Mouse (Mus musculus): ENCODE results near the gene Zfp771. TPM values are rescaled to one million over a fixed set of nuclear protein-coding genes. Genes with fewer than 3 reads are reported as not detected.

Gene Zfp771
- polyA plus RNA-seq, 1 experiment from 2014 or later, result 39.6 TPM

DNA sequence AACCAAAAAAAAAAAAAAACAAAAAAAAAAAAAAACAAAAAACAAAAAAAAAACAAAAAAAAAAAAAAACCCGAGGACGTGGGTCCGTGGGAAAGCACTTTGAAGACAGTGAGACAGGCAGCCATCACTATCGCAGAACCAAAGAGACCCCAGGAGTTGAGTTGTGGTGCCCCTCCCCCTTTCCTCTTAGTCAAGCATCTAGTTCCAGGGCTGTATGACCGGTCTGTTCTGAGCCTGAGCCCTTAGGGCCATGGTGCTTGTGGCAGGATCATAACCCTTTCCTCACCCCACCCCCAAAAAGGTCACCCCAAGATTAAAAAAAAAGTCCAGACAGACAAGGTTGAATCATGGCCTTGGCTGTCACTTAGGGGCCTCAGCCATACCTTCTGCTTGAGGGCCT is 27.8 kb upstream of the Zfp771 start:
- no peak overlapping the region for H3K27ac ChIP-seq (ENCODE audit: low read length)

DNA sequence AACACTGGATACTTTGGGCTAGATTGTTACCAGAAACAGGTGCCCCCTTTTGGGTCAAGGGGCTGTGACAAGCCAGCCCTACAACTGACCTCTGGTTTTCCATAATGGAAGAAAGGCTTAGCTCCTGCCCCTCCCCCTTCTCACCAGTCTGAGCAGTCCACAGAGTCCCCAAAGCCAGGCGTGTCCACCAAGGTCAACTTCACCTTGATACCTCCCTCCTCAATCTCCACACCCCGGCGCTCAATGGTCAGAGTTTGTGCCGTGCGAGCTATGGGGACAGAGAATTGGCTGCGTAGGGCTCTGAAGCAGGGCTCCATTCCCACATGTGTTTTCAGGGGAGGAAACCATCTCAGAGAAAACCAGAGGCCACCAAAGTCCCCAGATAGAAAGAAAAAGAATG is 26.6 kb upstream of the Zfp771 start:
- Histone ChIP-seq H3K9ac (ENCODE audit: low read length) (peak overlapping the region; percentile 64), H3K4me2 (ENCODE audit: low read depth, low read length) (peak overlapping the region; percentile 51), H3K9me3 (replicated peaks; ENCODE audit: control insufficient read depth, low read length) (no peaks in the 10 kb centered on the region), H3K4me1 (ENCODE audit: control insufficient read depth, insufficient read depth, low read length) (peaks cover 29% of the 10 kb centered on the region), H3K27me3 (ENCODE audit: control insufficient read depth, insufficient read depth, low read length) (no peaks in the 10 kb centered on the region), H3K27ac (ENCODE audit: low read length) (peak overlapping the region; percentile 79), H3K4me3 (ENCODE audit: low read length) (peak overlapping the region; percentile 33), H3K36me3 (ENCODE audit: control insufficient read depth, insufficient read depth) (no peaks in the 10 kb centered on the region)
- WGBS, result 47% methylated on average over 6 of the region's 6 CpGs
- no peak for ATAC-seq (replicated peaks; ENCODE audit: extremely low read depth, insufficient read depth, low FRiP score)

More for the DNA sequence above, 27.8 kb upstream of the Zfp771 start:
- no peak overlapping the region for H3K4me3 ChIP-seq (ENCODE audit: low read length)
- H3K4me1 ChIP-seq (ENCODE audit: control insufficient read depth, insufficient read depth, low read length), result peaks cover 29% of the 10 kb centered on the region
- H3K4me2 ChIP-seq (ENCODE audit: low read depth, low read length), result no peak overlapping the region
- ATAC-seq (replicated peaks; ENCODE audit: extremely low read depth, insufficient read depth, low FRiP score), result no peak
- H3K36me3 ChIP-seq (ENCODE audit: control insufficient read depth, insufficient read depth), result no peaks in the 10 kb centered on the region
- no peaks in the 10 kb centered on the region for H3K27me3 ChIP-seq (ENCODE audit: control insufficient read depth, insufficient read depth, low read length)
- H3K9me3 ChIP-seq (replicated peaks; ENCODE audit: control insufficient read depth, low read length), result no peaks in the 10 kb centered on the region
- WGBS, result 81% methylated on average over 5 of the region's 5 CpGs
- no peak overlapping the region for H3K9ac ChIP-seq (ENCODE audit: low read length)

DNA sequence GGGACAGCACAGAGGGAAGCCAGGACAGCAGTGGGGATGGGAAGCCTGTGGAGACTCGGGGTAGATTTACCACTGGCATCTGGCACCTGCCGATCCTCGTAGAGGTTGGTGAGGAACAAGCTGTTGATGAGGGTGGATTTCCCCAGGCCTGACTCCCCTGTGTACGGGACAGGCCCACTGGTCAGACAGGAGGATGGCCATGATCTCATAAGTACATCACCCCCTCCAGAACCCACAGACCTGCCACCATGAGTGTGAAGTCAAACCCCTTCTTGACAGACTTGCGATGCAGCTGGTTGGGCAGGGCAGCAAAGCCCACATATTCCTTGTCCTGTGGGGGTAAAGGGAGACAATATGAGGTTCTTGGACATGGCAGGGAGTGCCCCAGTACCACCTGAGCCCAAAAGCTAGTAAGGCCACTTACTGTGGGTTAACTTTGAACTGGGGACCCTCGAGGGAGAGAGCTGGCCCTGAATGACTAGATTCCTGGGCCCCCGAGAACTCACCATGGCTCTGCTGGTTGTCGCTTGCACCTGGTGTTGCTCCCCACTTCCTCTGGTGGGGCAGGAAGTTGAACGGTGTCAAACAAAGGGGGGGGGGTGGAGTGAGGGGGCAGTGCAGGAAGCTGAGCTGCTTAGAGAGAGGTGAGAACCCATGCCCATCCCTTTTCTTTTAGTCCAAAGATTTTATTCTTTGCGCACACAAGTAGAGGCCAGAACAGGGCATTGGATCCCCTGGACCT is 26.0 kb upstream of the Zfp771 start:
- Histone ChIP-seq H3K36me3 (ENCODE audit: control insufficient read depth, insufficient read depth) (no peaks in the 10 kb centered on the region), H3K9me3 (replicated peaks; ENCODE audit: control insufficient read depth, low read length) (no peaks in the 10 kb centered on the region), H3K27ac (ENCODE audit: low read length) (peak overlapping the region; percentile 79), H3K4me3 (ENCODE audit: low read length) (peak overlapping the region; percentile 33), H3K4me2 (ENCODE audit: low read depth, low read length) (peak overlapping the region; percentile 51), H3K4me1 (ENCODE audit: control insufficient read depth, insufficient read depth, low read length) (peaks cover 29% of the 10 kb centered on the region), H3K27me3 (ENCODE audit: control insufficient read depth, insufficient read depth, low read length) (no peaks in the 10 kb centered on the region), H3K9ac (ENCODE audit: low read length) (peak overlapping the region; percentile 64)
- 0 out of 2 replicates have a peak, but pooled peaks have one; percentile 11 for ATAC-seq (replicated peaks; ENCODE audit: extremely low read depth, insufficient read depth, low FRiP score)
- 53% methylated on average over 10 of the region's 10 CpGs for WGBS

DNA sequence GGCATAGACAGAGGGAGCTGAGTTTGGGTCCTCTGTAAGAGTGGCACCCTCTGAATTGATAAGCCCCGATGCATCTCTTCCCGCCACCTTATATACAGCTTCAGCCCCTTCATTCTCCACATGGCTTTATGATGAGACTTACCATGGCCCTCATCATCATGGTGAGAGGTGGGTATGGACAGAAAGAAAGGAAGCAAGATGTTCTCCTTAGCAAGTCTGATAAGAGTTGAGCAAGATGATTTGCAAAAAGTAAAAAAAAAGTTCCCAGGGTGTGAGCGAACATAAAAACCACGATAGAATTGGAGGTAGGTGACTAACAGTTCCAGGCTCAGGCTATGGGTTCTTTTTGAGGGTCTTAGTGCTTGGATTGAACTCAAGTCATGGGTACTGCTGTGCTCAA is 25.4 kb upstream of the Zfp771 start:
- 81% methylated on average over 4 of the region's 4 CpGs for WGBS
- H3K27ac ChIP-seq (ENCODE audit: low read length), result peak overlapping the region; percentile 28; the same call in 1 of the 2 replicates

DNA sequence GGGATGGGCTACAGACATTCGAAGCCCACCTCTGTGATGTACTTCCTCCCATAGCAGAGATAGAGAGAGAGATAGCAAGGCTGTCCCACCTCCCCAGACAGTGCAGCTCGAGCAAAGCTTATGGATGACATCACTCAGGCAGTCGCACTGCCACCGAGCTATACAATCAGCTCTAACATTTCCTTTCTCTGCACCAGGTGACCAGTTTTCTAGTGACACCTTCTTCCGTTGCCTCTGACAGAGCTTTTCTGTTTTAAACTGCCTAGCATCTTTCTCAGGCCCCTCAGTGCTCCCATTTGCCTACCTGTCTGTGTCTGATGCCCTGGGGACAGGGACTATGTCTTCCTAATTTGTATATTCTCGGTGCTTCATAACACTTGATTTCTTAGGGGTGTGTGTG is 23.6 kb upstream of the Zfp771 start:
- Histone ChIP-seq H3K4me3 (ENCODE audit: low read length) (no peak overlapping the region), H3K9me3 (replicated peaks; ENCODE audit: control insufficient read depth, low read length) (no peaks in the 10 kb centered on the region), H3K4me1 (ENCODE audit: control insufficient read depth, insufficient read depth, low read length) (peaks cover 17% of the 10 kb centered on the region), H3K27me3 (ENCODE audit: control insufficient read depth, insufficient read depth, low read length) (no peaks in the 10 kb centered on the region), H3K36me3 (ENCODE audit: control insufficient read depth, insufficient read depth) (no peaks in the 10 kb centered on the region), H3K9ac (ENCODE audit: low read length) (no peak overlapping the region), H3K4me2 (ENCODE audit: low read depth, low read length) (no peak overlapping the region), H3K27ac (ENCODE audit: low read length) (no peak overlapping the region)
- no peak for ATAC-seq (replicated peaks; ENCODE audit: extremely low read depth, insufficient read depth, low FRiP score)
- WGBS, result 68% methylated on average over 6 of the region's 6 CpGs

More for the DNA sequence above, 25.4 kb upstream of the Zfp771 start:
- Histone ChIP-seq H3K4me3 (ENCODE audit: low read length) (no peak overlapping the region), H3K36me3 (ENCODE audit: control insufficient read depth, insufficient read depth) (no peaks in the 10 kb centered on the region), H3K4me2 (ENCODE audit: low read depth, low read length) (no peak overlapping the region), H3K27me3 (ENCODE audit: control insufficient read depth, insufficient read depth, low read length) (no peaks in the 10 kb centered on the region), H3K4me1 (ENCODE audit: control insufficient read depth, insufficient read depth, low read length) (peaks cover 29% of the 10 kb centered on the region), H3K9ac (ENCODE audit: low read length) (no peak overlapping the region), H3K9me3 (replicated peaks; ENCODE audit: control insufficient read depth, low read length) (no peaks in the 10 kb centered on the region)
- ATAC-seq (replicated peaks; ENCODE audit: extremely low read depth, insufficient read depth, low FRiP score), result no peak

DNA sequence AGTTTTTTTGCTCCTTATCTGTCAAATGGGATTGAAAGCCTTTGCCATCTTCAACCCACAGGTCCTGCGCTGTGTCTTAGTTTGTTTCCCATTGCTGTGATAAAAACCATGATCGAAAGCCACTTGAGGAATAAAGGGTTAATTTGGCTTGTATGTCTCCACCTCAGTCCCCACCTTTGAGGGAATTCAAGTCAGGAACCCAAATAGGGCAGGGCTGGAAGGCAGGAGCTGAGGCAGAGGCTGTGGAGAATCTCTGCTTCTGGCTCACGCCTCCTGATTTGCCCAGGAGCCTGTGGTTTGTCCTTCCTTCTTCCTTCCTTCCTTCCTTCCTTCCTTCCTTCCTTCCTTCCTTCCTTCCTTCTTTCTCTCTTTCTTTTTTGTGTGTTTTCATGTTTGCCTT is 21.0 kb upstream of the Zfp771 start:
- no peaks in the 10 kb centered on the region for H3K27me3 ChIP-seq (ENCODE audit: control insufficient read depth, insufficient read depth, low read length)
- peaks cover under 1% of the 10 kb centered on the region; the same call in 1 of the 2 replicates for H3K4me1 ChIP-seq (ENCODE audit: control insufficient read depth, insufficient read depth, low read length)
- H3K4me3 ChIP-seq (ENCODE audit: low read length), result no peak overlapping the region
- H3K9me3 ChIP-seq (replicated peaks; ENCODE audit: control insufficient read depth, low read length), result no peaks in the 10 kb centered on the region
- no peak overlapping the region for H3K27ac ChIP-seq (ENCODE audit: low read length)
- WGBS, result 96% methylated on average over 3 of the region's 3 CpGs
- ATAC-seq (replicated peaks; ENCODE audit: extremely low read depth, insufficient read depth, low FRiP score), result no peak
- H3K9ac ChIP-seq (ENCODE audit: low read length), result no peak overlapping the region
- H3K4me2 ChIP-seq (ENCODE audit: low read depth, low read length), result no peak overlapping the region
- H3K36me3 ChIP-seq (ENCODE audit: control insufficient read depth, insufficient read depth), result no peaks in the 10 kb centered on the region

DNA sequence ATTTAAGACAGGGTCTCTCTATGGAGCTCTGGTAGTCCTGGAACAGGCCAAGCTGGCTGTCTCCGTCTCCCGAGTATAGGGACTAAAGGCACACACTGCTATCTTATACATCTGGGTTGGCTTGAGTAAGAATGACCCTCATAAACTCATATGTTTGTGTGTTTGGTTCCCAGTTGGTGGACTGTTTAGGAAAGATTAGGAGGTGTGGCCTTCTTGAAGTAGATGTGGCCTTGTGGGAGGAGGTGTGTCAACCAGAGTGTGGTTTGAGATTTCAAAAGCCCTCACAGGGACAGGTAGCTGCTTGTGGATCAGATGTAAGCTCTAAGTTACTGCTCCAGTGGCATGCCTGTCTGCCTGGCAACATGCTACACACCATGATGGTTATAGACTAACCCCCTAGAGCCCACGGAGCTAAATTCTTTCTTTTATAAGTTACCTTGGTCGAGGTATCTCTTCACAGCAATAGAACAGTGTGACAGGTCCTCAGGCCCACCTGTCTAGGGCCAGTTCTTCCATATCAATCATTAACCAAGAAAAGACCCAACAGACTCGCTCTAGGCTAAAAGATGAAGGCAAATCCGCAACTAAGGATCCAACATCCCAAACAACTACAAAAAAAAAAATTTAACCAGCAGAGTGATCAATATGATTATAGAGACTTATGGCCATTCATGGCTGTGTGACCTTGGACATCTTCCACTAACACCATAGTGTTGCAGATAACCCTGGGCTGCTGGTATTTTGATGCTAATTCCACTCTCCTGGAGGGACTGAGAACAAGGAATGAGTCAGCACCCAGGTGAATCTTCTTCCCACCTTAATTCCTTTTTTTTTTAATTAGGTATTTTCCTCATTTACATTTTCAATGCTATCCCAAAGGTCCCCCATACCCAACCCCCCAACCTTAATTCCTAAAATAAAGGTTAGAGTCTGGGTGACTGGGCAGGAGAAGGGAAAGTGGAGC is 20.3 kb upstream of the Zfp771 start:
- Histone ChIP-seq H3K27ac (ENCODE audit: low read length) (no peak overlapping the region), H3K4me1 (ENCODE audit: control insufficient read depth, insufficient read depth, low read length) (no peaks in the 10 kb centered on the region), H3K9ac (ENCODE audit: low read length) (no peak overlapping the region), H3K4me2 (ENCODE audit: low read depth, low read length) (no peak overlapping the region), H3K4me3 (ENCODE audit: low read length) (no peak overlapping the region), H3K36me3 (ENCODE audit: control insufficient read depth, insufficient read depth) (no peaks in the 10 kb centered on the region), H3K27me3 (ENCODE audit: control insufficient read depth, insufficient read depth, low read length) (no peaks in the 10 kb centered on the region), H3K9me3 (replicated peaks; ENCODE audit: control insufficient read depth, low read length) (no peaks in the 10 kb centered on the region)
- ATAC-seq (replicated peaks; ENCODE audit: extremely low read depth, insufficient read depth, low FRiP score), result no peak
- 79% methylated on average over 6 of the region's 6 CpGs for WGBS

DNA sequence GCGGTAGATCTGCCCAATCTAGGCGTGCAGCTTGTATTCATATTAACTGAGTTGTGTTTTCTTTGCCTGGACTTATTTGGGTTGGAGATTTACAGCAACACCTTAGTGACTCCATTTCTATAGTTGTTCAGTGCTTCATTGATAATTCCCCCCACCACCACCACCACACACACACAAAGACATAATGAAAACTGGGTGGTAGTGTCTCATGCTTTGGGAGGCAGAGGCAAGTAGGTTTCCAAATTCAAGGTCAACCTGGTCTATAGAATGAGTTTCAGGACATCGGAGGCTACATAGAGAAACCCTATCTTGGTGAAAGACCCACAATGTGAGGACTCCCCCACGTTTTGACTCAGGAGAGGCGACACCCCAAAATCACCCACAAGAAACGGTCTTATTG is 19.5 kb upstream of the Zfp771 start:
- ATAC-seq (replicated peaks; ENCODE audit: extremely low read depth, insufficient read depth, low FRiP score), result no peak
- Histone ChIP-seq H3K9me3 (replicated peaks; ENCODE audit: control insufficient read depth, low read length) (no peaks in the 10 kb centered on the region), H3K4me3 (ENCODE audit: low read length) (no peak overlapping the region), H3K4me1 (ENCODE audit: control insufficient read depth, insufficient read depth, low read length) (no peaks in the 10 kb centered on the region), H3K36me3 (ENCODE audit: control insufficient read depth, insufficient read depth) (peaks cover 4% of the 10 kb centered on the region; the same call in 1 of the 2 replicates), H3K9ac (ENCODE audit: low read length) (no peak overlapping the region), H3K27ac (ENCODE audit: low read length) (no peak overlapping the region), H3K27me3 (ENCODE audit: control insufficient read depth, insufficient read depth, low read length) (no peaks in the 10 kb centered on the region), H3K4me2 (ENCODE audit: low read depth, low read length) (no peak overlapping the region)
- WGBS, result 92% methylated on average over 6 of the region's 6 CpGs

All from heart, embryonic 16.5 days (tissue).